Mouse (Mus musculus): ENCODE measurements at regions not wholly inside any gene's neighbourhood (a gene's known extent, or its start where the extent isn't known, plus 50 kb on each side); places are given as distances from the start of the nearest gene placed in this dataset.
"Not testable (repeated sequence)": the region's sequence is repeated elsewhere in the genome, so short reads cannot be mapped to it uniquely, and the experiment has no call there.

DNA sequence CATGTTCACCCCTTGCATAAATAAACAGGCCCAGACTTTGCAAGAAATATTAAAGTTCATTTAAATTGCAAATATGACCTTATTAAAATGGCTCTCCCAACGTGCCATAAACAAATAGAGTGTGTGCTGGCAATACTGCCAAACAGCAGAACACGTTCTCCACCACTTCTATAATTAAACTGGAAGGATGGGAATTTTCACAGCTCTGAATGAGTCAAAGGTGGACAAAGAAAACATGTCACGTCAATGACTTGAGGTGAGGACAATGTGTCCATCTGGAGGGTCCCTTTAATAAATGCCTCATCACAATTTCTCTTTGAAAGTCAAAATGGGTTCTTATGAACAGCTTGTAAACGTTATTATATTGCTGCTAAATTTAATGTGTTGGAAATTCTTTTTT is 114.8 kb downstream of the Galc start:
- no peak for DNase-seq (ENCODE audit: extremely low spot score, low read depth, low spot score)

- DNase-seq (ENCODE audit: extremely low spot score, low read depth, low spot score): no peak
Observed at GRCm38 (mm10) chr12:98143170-98143569, 116.1 kb downstream of the Galc start.

GRCm38 (mm10) chr12:98139906-98140305 is 119.4 kb downstream of the Galc start:
- not testable (repeated sequence) for DNase-seq (ENCODE audit: extremely low spot score, low read depth, low spot score)

- no peak for DNase-seq (ENCODE audit: extremely low spot score, low read depth, low spot score)
Observed at GRCm38 (mm10) chr12:98131276-98131675, 128.0 kb downstream of the Galc start.

DNA sequence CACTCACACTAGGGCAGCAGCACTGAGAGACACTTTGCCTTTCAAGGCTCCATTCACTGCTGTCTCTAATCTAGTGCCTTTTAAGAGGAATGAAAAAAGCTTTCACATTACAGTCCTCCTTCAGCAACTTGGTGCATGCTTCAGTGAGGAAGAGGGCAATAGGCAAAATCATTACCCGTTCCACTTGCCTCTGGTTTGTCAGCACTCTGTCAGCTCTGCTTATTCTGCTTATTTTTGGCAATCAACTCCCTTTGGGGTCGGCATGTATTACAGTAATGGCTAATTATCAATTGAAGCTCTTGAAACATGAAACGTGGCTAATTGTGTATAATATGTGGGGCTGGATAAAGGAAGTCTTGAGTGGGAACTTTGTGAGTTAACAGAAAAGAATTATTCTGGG is 135.7 kb downstream of the Galc start:
- no peak for DNase-seq (ENCODE audit: extremely low spot score, low read depth, low spot score)

- DNase-seq (ENCODE audit: extremely low spot score, low read depth, low spot score): peak; percentile 35
Observed at GRCm38 (mm10) chr12:98108039-98108438, 151.2 kb downstream of the Galc start.

DNA sequence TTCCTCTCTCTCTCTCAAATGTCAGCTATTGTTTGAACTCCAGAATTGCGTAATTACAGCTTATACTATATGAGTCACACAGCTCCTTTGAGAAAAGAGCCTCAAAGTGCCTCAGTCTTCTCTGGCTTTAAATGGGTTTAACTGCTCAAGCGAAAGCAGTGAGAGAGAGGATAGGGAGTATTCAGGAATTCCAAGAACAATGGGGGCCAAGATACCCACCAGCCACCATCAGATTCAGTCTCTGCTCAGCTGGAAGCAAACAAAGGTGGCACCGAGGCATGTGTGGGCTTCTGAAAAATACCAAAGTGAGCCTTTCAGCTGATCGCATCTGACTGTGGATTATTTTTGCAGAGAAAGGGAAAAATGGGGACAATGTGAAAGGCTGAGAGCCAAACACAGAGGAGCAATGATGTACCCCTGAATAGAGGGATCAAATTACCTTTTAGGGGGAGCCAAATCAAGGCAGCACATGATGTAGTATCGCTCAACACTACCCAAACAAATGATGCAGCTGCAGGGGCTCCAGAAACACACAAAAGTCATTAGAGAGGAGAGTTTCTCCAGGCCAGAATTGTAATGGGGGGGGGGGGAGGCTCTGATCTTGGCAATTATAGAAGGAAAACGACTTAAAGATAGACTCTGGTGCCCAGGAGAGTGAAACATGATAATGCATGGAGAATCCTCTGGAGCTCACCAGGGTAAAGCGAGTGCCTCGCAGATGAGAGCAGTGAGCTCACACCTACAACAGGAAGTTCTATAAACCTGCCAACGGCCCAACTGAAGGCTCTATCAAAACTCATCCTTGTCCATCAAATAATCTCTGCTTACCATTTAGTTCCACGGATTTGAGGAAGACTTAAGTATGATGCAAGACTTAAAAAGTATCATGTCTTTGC is 152.2 kb downstream of the Galc start:
- no peak for DNase-seq (ENCODE audit: extremely low spot score, low read depth, low spot score)

- DNase-seq (ENCODE audit: extremely low spot score, low read depth, low spot score): no peak
Observed at GRCm38 (mm10) chr12:98106151-98106788, 153.0 kb downstream of the Galc start.

GRCm38 (mm10) chr12:98105749-98106148 is 153.5 kb downstream of the Galc start:
- no peak for DNase-seq (ENCODE audit: extremely low spot score, low read depth, low spot score)

DNA sequence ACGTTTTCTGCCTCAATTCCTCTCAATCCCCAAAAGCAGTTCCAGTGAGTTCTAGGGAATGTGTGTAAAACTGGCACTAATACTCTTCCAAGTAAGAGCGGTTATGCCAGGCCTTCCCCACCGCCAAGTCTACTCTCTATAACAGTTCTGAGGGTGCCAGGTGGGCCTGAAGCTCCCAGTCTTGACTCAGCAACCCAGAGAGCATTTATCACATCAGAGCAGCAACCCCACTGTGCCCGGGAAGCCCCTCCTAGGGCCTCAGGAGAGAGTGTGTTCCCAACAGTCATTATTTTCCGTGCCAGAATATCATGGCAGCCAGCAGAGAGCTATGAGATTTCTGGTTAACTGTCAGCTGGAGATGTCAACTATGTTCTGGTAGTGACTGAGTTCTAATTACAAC is 169.1 kb downstream of the Galc start:
- DNase-seq (ENCODE audit: extremely low spot score, low read depth, low spot score): no peak

- DNase-seq (ENCODE audit: extremely low spot score, low read depth, low spot score): no peak
Observed at GRCm38 (mm10) chr12:98078351-98078750, 180.9 kb downstream of the Galc start.

GRCm38 (mm10) chr12:98075580-98075979 is 183.7 kb downstream of the Galc start:
- DNase-seq (ENCODE audit: extremely low spot score, low read depth, low spot score): no peak

GRCm38 (mm10) chr12:98069110-98069509 is 190.1 kb downstream of the Galc start:
- DNase-seq (ENCODE audit: extremely low spot score, low read depth, low spot score): no peak

DNA sequence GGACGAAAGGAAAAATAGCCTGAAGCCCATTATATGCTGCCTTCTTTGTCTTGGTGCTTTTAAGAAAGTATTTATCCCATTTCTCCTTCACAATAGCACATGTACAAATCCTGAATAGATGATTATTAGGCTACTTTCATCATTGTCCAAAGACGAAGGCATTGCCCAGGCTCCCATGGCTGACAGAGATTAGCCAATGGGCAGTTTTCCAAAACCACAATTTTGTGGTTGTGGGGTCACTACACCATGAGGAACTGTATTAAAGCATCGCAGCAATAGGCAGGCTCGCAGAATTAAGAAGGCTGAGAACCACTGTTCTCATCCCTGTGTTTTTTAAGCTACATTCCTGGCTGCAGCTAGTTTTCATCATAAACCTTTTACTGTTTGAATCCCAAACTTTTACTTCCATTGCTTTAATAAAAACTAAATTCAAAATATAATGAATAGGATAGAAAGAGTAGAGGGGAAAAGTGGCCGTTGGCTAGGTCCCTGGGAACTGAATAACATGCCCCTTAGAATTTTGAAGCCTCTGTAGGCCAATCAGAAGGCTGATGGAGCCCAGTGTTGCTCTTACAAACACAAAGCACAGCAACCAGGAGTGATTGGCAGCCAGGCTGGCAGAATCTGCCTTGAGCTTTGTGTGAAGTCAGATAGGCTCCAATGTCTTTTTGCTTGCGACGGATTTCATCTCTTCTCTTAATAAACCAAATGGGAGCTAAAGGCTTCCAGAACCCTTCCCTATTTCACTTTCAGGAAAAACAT is 199.7 kb downstream of the Galc start:
- no peak for DNase-seq (ENCODE audit: extremely low spot score, low read depth, low spot score)

GRCm38 (mm10) chr12:98058977-98059376 is 200.3 kb downstream of the Galc start:
- no peak for DNase-seq (ENCODE audit: extremely low spot score, low read depth, low spot score)

- no peak for DNase-seq (ENCODE audit: extremely low spot score, low read depth, low spot score)
Observed at GRCm38 (mm10) chr12:98050934-98051333, 208.3 kb downstream of the Galc start.

DNA sequence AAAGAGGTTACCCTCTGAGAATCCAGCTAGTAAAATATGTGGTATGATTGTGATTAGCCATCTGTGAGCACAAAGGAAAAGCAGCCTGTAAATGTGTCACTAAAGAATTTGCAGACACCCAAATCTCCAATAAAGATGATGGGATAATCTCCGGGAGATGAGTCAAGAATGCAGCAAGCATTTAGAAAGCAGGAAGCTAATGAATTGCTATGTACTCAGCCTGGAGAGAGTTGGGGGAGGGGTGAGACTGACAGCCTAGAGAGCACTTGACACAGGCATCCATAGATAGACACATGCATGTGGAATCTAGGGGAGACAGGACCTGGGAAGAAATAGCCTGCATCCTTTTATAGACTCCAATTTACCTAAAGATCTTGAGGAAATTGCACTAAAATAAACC is 208.8 kb downstream of the Galc start:
- DNase-seq (ENCODE audit: extremely low spot score, low read depth, low spot score): no peak

DNA sequence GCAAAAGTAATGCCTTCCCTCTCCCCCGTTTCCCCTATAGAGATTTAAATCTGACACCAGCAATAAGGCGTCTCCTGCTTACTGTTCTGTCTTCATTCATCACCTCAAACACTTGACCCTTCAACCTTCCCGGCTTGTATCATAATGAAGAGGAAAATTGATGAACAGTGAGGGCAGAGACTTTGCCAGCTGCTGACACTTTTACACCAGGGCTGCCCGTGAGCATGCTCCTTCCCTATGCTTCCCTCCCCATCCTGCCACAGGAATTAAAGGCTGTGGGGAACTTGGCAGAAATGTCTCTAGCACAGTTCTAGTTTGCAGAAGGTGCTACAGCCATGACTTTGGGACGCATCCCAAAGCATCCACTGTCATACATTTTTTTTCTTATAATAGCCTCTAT is 209.2 kb downstream of the Galc start:
- DNase-seq (ENCODE audit: extremely low spot score, low read depth, low spot score): no peak

GRCm38 (mm10) chr12:98047765-98048164 is 211.5 kb downstream of the Galc start:
- DNase-seq (ENCODE audit: extremely low spot score, low read depth, low spot score): no peak

DNA sequence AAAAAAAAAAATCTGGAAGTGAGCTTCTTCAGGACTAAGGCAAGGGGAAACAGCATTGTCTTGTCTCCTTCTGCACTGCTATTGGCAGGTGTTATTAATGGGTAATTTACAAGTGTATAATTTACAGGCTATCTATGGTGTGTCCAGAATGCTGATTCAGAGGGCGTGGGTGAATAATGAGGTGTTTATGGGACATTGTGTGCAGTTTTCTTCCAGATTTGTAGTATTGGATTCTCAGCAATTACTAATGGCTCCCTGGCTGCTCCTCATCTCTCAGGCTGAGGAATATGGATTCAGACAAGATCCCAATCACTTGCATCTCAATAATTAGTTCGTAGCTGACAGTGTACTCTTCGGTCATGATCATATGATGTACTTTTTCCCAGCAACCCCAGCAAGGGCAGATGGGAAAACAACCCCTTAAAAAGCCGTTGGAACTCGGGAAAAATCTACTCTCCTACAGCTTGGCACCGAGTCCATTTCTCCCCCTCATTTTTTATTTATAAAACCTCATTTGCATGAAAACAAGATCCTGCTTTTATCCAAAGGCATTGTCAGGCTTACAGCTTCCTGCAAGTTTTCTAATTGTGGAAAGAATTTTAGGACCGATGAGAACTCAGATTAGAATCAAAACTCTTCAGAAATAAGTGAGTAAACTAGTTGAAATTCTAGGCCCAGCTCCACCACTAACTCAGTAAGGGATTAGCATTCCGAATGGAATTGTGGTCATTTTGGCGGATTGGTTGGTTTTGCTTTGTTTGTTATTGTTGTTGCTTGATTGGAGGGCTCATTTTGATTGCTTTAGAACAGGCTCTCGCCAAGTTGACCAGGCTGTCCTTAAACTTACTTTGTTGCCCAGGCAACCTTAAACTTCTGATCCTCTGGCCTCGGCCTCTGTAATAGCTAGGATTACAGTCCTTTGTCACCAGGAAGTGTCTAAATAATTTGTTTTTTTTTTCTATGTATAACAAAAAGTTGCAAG is 212.5 kb downstream of the Galc start:
- no peak for DNase-seq (ENCODE audit: extremely low spot score, low read depth, low spot score)
